Mouse (Mus musculus): ENCODE measurements around the gene Zdhhc22.

GRCm38 (mm10) chr12:86998699-86999098 is 8.5 kb upstream of the Zdhhc22 start:
- TF ChIP-seq CTCF (IDR thresholded peaks at IDR 0.05; ENCODE audit: borderline replicate concordance, control insufficient read depth, extremely low read depth, insufficient read depth, low read length, poor library complexity) (no peak), POLR2A (IDR thresholded peaks at IDR 0.05; ENCODE audit: control insufficient read depth, extremely low read depth, insufficient read depth, low read length, poor library complexity) (no peak)
